Mouse (Mus musculus) ES-Bruce4 (cell line): ENCODE measurements around the gene Entpd7. TPM values are rescaled to one million over a fixed set of nuclear protein-coding genes. Genes with fewer than 3 reads are reported as not detected.

Experiments used
- H3K27ac ChIP-seq: 2 replicates; pipeline ENCODE4 v1.5.1; 2012; ENCODE audit warnings: low read length, inconsistent platforms; ENCODE audit not compliant: insufficient read depth
- H3K27me3 ChIP-seq: 2 replicates; pipeline ENCODE4 v1.6.1; 2012; ENCODE audit warnings: mild to moderate bottlenecking, low read length, inconsistent platforms; ENCODE audit not compliant: control insufficient read depth, poor library complexity, insufficient read depth, severe bottlenecking
- H3K36me3 ChIP-seq: 2 replicates; pipeline ENCODE4 v1.6.1; 2012; ENCODE audit warnings: inconsistent platforms, mild to moderate bottlenecking, low read length, moderate library complexity; ENCODE audit not compliant: control insufficient read depth, poor library complexity, insufficient read depth, severe bottlenecking
- H3K4me1 ChIP-seq: one replicate; pipeline ENCODE4 v1.8.1; 2011; ENCODE audit warnings: low read length; ENCODE audit not compliant: control insufficient read depth, insufficient read depth
- H3K4me3 ChIP-seq: 2 replicates; pipeline ENCODE4 v1.5.1; 2011; ENCODE audit warnings: low read depth, mild to moderate bottlenecking, low read length
- H3K9ac ChIP-seq: 2 replicates; pipeline ENCODE4 v1.6.1; 2012; ENCODE audit warnings: low read depth, mild to moderate bottlenecking, inconsistent platforms; ENCODE audit not compliant: poor library complexity, severe bottlenecking
- H3K9me3 ChIP-seq: replicated peaks from 2 replicates; pipeline ENCODE4 v1.6.1; 2012; ENCODE audit warnings: mild to moderate bottlenecking, low read length, inconsistent platforms; ENCODE audit not compliant: control insufficient read depth, poor library complexity, insufficient read depth, severe bottlenecking
- CTCF ChIP-seq: IDR thresholded peaks from one replicate; pipeline ENCODE4 v1.8.1; 2011; ENCODE audit warnings: low read depth, low read length
- EP300 ChIP-seq: IDR thresholded peaks from 2 replicates; pipeline ENCODE4 v1.6.1; 2011; ENCODE audit warnings: low read depth, low read length; ENCODE audit not compliant: insufficient read depth
- POLR2A ChIP-seq: IDR thresholded peaks from one replicate; pipeline ENCODE4 v1.8.1; 2011; ENCODE audit warnings: low read length; ENCODE audit not compliant: insufficient read depth
- polyA plus RNA-seq: library from polyadenylated mRNA; stranded (reverse); fragments of >200 nt; gene quantifications from 2 replicates; pipeline ENCODE4 v1.2.4, GENCODE M21; 2011; ENCODE audit warnings: low read depth; ENCODE audit not compliant: missing spikeins, insufficient read depth, insufficient read length

Entpd7 gene
- polyA plus RNA-seq, 1 experiment: 6.5 TPM

DNA sequence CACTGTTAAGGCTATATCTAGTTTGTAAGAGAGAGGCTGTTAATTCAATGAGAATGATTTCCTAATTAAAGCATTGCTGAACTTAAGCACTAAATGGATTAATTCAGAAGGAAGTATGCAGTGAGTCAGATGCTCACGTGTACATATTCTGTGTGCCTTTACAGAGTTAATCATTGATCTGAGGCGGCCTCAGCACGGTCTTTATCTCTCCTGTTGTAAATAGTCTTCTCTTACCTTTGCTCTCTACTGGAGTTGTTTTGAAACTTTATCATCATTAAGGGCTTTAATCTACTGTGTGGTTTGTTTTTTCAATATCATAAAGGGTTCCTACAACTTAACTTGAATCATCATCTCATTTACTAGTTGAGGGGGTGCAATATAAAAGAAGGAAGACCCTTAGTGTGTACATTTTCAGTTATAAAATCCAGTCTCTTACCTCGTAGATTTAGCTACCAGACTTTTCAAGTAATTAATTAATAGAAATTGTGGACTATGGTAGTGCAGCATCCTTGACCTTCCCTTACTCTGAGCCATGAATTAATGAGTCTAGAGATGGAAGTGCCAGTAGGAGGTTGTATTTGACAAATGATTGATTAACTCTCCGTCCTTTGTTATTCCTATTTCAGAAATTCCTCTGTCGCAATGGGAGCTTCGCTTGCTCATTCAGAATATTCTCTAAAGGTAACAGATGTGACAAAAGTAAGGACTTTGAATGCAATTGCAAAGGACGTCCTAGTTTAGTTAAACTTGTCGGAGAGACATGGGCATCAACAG is 78.3 kb downstream of the Entpd7 start:
- TF ChIP-seq EP300: no peak
- TF ChIP-seq CTCF: no peak
- TF ChIP-seq POLR2A: no peak
- no peaks in the 10 kb centered on the region for H3K27me3 ChIP-seq

DNA sequence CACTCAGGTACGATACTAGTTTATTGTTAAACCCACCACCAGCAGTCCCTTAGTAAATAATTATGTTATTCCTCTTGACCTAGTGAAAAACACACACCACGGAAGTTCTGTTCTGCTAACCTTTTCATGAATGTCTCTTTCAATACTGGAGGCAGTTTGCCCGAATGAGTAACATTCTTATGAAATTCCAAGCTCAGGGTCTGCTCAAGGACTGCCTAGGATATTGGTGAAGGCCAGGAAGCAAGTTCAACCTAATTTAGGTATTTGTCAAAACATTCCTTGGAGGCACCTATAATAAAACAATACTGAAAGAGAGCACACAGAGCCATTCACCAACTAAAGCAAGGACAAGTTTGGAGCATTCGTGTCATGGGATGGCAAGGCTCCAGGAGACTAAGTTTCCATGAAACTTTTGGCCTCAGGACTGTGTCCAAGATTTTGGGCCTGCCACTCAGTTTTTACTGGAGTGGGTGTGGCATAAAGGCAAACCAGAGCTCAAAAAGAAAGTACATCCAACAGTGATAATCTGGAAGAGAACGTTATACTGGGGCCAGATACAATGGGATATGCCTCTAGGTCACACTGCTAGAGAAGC is 80.0 kb downstream of the Entpd7 start:
- Histone ChIP-seq H3K9ac (no peak overlapping the region), H3K4me1 (no peaks in the 10 kb centered on the region), H3K36me3 (no peaks in the 10 kb centered on the region), H3K4me3 (no peak overlapping the region), H3K27me3 (no peaks in the 10 kb centered on the region), H3K9me3 (no peaks in the 10 kb centered on the region), H3K27ac (no peak overlapping the region)
- TF ChIP-seq POLR2A: no peak
- TF ChIP-seq EP300: no peak
- no peak for TF ChIP-seq CTCF

More for the DNA sequence above, 78.3 kb downstream of the Entpd7 start:
- no peak overlapping the region for H3K4me3 ChIP-seq
- no peak overlapping the region for H3K27ac ChIP-seq
- no peak overlapping the region for H3K9ac ChIP-seq
- H3K9me3 ChIP-seq: no peaks in the 10 kb centered on the region
- no peaks in the 10 kb centered on the region for H3K4me1 ChIP-seq
- no peaks in the 10 kb centered on the region for H3K36me3 ChIP-seq

DNA sequence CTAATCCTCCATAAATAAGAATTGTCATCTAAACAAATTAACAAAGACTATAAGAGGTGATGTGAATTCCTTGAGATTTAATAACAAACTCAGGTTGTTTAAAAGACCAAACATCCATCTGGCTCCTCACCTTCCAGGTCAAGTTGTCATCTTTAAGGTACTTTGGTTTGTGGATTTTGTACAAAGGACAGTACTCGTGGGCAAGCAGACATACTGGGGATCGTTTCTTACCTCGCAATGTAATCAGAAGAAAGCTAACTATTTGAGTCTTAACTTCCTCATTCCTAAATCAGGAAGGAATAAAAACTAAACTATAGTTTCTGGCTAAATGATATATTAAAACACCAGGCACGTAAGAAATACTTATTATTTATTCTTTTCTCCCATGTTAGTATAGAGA is 81.1 kb downstream of the Entpd7 start:
- TF ChIP-seq CTCF (no peak), EP300 (no peak), POLR2A (no peak)
- H3K27ac ChIP-seq: no peak overlapping the region
- no peaks in the 10 kb centered on the region for H3K9me3 ChIP-seq
- no peak overlapping the region for H3K9ac ChIP-seq
- H3K36me3 ChIP-seq: no peaks in the 10 kb centered on the region
- no peak overlapping the region for H3K4me3 ChIP-seq
- H3K27me3 ChIP-seq: no peaks in the 10 kb centered on the region
- H3K4me1 ChIP-seq: no peaks in the 10 kb centered on the region

DNA sequence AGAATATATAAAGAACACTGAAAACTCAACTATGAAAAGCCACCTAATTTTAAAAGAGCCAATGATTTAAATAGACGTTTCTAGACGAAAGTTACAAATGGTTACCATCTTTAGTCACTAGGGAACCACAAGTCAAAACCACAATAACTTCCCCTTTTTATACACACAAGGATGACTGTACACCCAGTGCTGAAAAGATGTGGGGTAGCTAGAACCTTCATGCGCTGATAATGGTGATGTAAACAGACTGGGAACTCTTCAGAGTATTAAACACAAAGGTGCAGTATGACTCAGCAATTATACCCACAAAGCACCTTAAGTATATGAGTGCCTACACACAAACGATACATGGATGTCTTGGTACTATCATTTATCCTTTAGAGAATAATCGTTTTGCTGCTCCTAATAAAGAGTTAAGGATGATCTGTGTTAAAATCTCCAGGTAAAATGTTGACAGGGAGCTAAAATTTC is 82.1 kb downstream of the Entpd7 start:
- H3K4me1 ChIP-seq: no peaks in the 10 kb centered on the region
- H3K9ac ChIP-seq: no peak overlapping the region
- H3K27me3 ChIP-seq: no peaks in the 10 kb centered on the region
- no peak overlapping the region for H3K27ac ChIP-seq
- TF ChIP-seq POLR2A (no peak), EP300 (no peak), CTCF (no peak)
- no peak overlapping the region for H3K4me3 ChIP-seq
- no peaks in the 10 kb centered on the region for H3K9me3 ChIP-seq
- H3K36me3 ChIP-seq: no peaks in the 10 kb centered on the region

DNA sequence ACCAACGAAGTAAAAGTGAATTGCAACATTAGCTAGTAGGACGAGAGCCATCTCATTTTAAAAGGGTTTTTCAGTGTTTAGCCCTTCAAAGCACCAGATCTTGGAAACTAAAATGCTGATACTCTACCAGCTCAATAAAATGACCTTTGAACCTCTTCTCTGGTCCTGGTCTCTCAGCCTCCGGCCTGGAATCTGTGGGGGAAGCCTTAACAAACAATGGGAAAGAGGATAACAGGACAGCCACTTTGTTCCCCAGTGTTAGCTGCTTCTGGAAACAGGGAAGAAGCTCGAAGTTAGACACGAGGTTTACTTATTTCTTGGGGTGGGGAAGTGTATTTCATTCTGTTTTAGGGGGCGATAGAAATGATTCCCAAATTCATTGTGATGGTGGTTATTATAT is 82.8 kb downstream of the Entpd7 start:
- TF ChIP-seq POLR2A: no peak
- TF ChIP-seq CTCF: no peak
- TF ChIP-seq EP300: no peak
- no peak overlapping the region for H3K4me3 ChIP-seq
- no peaks in the 10 kb centered on the region for H3K9me3 ChIP-seq
- H3K27me3 ChIP-seq: no peaks in the 10 kb centered on the region
- no peaks in the 10 kb centered on the region for H3K4me1 ChIP-seq
- no peaks in the 10 kb centered on the region for H3K36me3 ChIP-seq
- no peak overlapping the region for H3K27ac ChIP-seq
- H3K9ac ChIP-seq: no peak overlapping the region

DNA sequence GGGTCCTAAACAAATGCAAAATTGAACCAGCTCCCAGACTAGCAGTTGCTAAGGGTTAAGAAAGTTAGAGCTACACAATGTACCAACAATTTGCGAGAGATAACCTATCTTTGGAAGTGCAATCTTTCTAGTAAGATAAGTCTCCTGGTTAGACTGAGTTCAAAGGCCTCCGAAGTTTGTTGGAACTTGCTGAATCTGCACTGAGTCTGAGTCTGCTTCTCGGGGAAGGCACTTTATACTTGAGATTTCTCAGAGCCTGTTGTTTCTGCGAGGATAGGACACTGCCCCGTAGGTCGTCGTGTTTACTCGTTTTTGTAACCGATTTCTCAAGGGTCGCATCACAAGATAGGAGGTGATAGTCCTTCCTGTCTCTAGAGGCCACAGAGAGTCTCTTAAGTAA is 86.0 kb downstream of the Entpd7 start:
- Histone ChIP-seq H3K27me3 (no peaks in the 10 kb centered on the region), H3K9me3 (no peaks in the 10 kb centered on the region), H3K4me3 (no peak overlapping the region), H3K36me3 (no peaks in the 10 kb centered on the region), H3K4me1 (no peaks in the 10 kb centered on the region), H3K27ac (no peak overlapping the region), H3K9ac (no peak overlapping the region)
- no peak for TF ChIP-seq POLR2A
- no peak for TF ChIP-seq CTCF
- TF ChIP-seq EP300: no peak
